Mouse (Mus musculus) neural tube, embryonic 13.5 days (tissue): ENCODE results near the gene Snrnp40. TPM values are rescaled to one million over a fixed set of nuclear protein-coding genes. Genes with fewer than 3 reads are reported as not detected.

ENCODE experiments used
- ATAC-seq: fragments of 200-750 bp; cut with Nextera tagmentation; 2 replicates; pipeline ENCODE4 v1.8.0; 2017; ENCODE audit warnings: low read depth, mild to moderate bottlenecking, moderate TSS enrichment, moderate library complexity
- H3K27ac ChIP-seq: fragments of 300-500 bp; sonication (generic); replicated peaks from 2 replicates; pipeline ENCODE4 v1.5.1; 2015; ENCODE audit warnings: moderate library complexity, mild to moderate bottlenecking, inconsistent platforms
- H3K27me3 ChIP-seq: fragments of 300-500 bp; sonication (generic); 2 replicates; pipeline ENCODE4 v1.6.1; 2015; ENCODE audit warnings: mild to moderate bottlenecking, inconsistent platforms
- H3K36me3 ChIP-seq: fragments of 300-500 bp; sonication (generic); 2 replicates; pipeline ENCODE4 v1.6.1; 2015; ENCODE audit warnings: mild to moderate bottlenecking, inconsistent platforms
- H3K4me1 ChIP-seq: fragments of 300-500 bp; sonication (generic); replicated peaks from 2 replicates; pipeline ENCODE4 v1.6.1; 2015; ENCODE audit warnings: inconsistent platforms
- H3K4me2 ChIP-seq: fragments of 300-500 bp; sonication (generic); 2 replicates; pipeline ENCODE4 v1.6.1; 2015; ENCODE audit warnings: inconsistent platforms, mild to moderate bottlenecking, moderate library complexity
- H3K4me3 ChIP-seq: fragments of 300-500 bp; sonication (generic); 2 replicates; pipeline ENCODE4 v1.5.1; 2015; ENCODE audit warnings: mild to moderate bottlenecking, inconsistent platforms
- H3K9ac ChIP-seq: fragments of 300-500 bp; sonication (generic); 2 replicates; pipeline ENCODE4 v1.6.1; 2015; ENCODE audit warnings: moderate library complexity, mild to moderate bottlenecking, inconsistent platforms
- H3K9me3 ChIP-seq: fragments of 300-500 bp; sonication (generic); 2 replicates; pipeline ENCODE4 v1.6.1; 2016; ENCODE audit warnings: inconsistent platforms
- WGBS: fragments of 180-500 bp; shearing (Covaris S2); methylation state at CpG from one replicate; pipeline ENCODE4 v1.1.7; 2015; 5-methylcytosine and 5-hydroxymethylcytosine counted together
- polyA plus RNA-seq: library from polyadenylated mRNA; unstranded; fragments of >200 nt; fragmentation: Nextera tagmentation; extraction: Ambion mirVana; gene quantifications from 2 replicates; pipeline ENCODE4 v1.2.1, GENCODE M21; 2015

Gene Snrnp40
- polyA plus RNA-seq: 107 and 112 TPM in 2 replicates

- H3K9me3 ChIP-seq: no peaks in the 10 kb centered on the region
- peak within 1 kb of the TSS; percentile 82 for H3K27ac ChIP-seq
- peak; percentile 99 for ATAC-seq
- H3K4me3 ChIP-seq: peak within 1 kb of the TSS; percentile 74
- peak within 1 kb of the TSS; percentile 77 for H3K4me2 ChIP-seq
- WGBS: under 1% methylated on average over 49 of the region's 49 CpGs
- H3K9ac ChIP-seq: peak within 1 kb of the TSS; percentile 86
- no peaks in the 10 kb centered on the region for H3K27me3 ChIP-seq
- peaks cover 29% of the 10 kb centered on the region for H3K4me1 ChIP-seq
- peaks cover 32% of the 10 kb centered on the region for H3K36me3 ChIP-seq
These were observed at the start of gene Snrnp40, which contains the start of gene Zcchc17 for GRCm38 (mm10) chr4:130359486-130360237. Gene Snrnp40 (plus strand): TSS chr4:130360132. Gene Zcchc17 (minus strand): TSS chr4:130359943.

- Histone ChIP-seq H3K36me3 (peaks cover 44% of the 10 kb centered on the region), H3K9me3 (no peaks in the 10 kb centered on the region), H3K27me3 (peaks cover 33% of the 10 kb centered on the region), H3K4me1 (peaks cover 24% of the 10 kb centered on the region), H3K9ac (no peak overlapping the region), H3K4me2 (no peak overlapping the region), H3K27ac (no peak overlapping the region), H3K4me3 (no peak overlapping the region)
- 90% methylated on average over 3 of the region's 3 CpGs for WGBS
- ATAC-seq: no peak
These were observed 47.4 kb upstream of the Snrnp40 start for GRCm38 (mm10) chr4:130312526-130312925.

GRCm38 (mm10) chr4:130313552-130313951 lies 46.4 kb upstream of the Snrnp40 start:
- H3K4me3 ChIP-seq: no peak overlapping the region
- H3K36me3 ChIP-seq: peaks cover 54% of the 10 kb centered on the region
- ATAC-seq: no peak
- H3K9me3 ChIP-seq: no peaks in the 10 kb centered on the region
- no peak overlapping the region for H3K27ac ChIP-seq
- no peak overlapping the region for H3K4me2 ChIP-seq
- no peak overlapping the region for H3K9ac ChIP-seq
- H3K4me1 ChIP-seq: peaks cover 14% of the 10 kb centered on the region; the same call in 1 of the 2 replicates
- WGBS: 93% methylated on average over 4 of the region's 4 CpGs
- peaks cover 29% of the 10 kb centered on the region for H3K27me3 ChIP-seq

GRCm38 (mm10) chr4:130315771-130316527 lies 44.0 kb upstream of the Snrnp40 start:
- H3K4me2 ChIP-seq: no peak overlapping the region
- no peak overlapping the region for H3K9ac ChIP-seq
- no peaks in the 10 kb centered on the region for H3K9me3 ChIP-seq
- H3K27ac ChIP-seq: no peak overlapping the region
- WGBS: 78% methylated on average over 13 of the region's 13 CpGs
- peaks cover 6% of the 10 kb centered on the region for H3K27me3 ChIP-seq
- no peak overlapping the region for H3K4me3 ChIP-seq
- peaks cover 74% of the 10 kb centered on the region for H3K36me3 ChIP-seq
- ATAC-seq: no peak
- H3K4me1 ChIP-seq: no peaks in the 10 kb centered on the region

- H3K27me3 ChIP-seq: no peaks in the 10 kb centered on the region
- no peak for ATAC-seq
- 82% methylated on average over 10 of the region's 10 CpGs for WGBS
These were observed 43.2 kb upstream of the Snrnp40 start for GRCm38 (mm10) chr4:130316691-130317090.

GRCm38 (mm10) chr4:130318122-130318521 lies 41.8 kb upstream of the Snrnp40 start:
- Histone ChIP-seq H3K27ac (no peak overlapping the region), H3K4me1 (no peaks in the 10 kb centered on the region), H3K9ac (no peak overlapping the region), H3K36me3 (peaks cover 82% of the 10 kb centered on the region), H3K9me3 (no peaks in the 10 kb centered on the region), H3K27me3 (no peaks in the 10 kb centered on the region), H3K4me2 (no peak overlapping the region), H3K4me3 (no peak overlapping the region)
- WGBS: 67% methylated on average over 3 of the region's 3 CpGs
- ATAC-seq: no peak

More at GRCm38 (mm10) chr4:130316691-130317090, 43.2 kb upstream of the Snrnp40 start:
- Histone ChIP-seq H3K36me3 (peaks cover 76% of the 10 kb centered on the region), H3K27ac (no peak overlapping the region), H3K4me3 (no peak overlapping the region), H3K4me1 (no peaks in the 10 kb centered on the region), H3K9me3 (no peaks in the 10 kb centered on the region), H3K9ac (no peak overlapping the region), H3K4me2 (no peak overlapping the region)

GRCm38 (mm10) chr4:130319564-130319963 lies 40.4 kb upstream of the Snrnp40 start:
- no peak for ATAC-seq
- no peak overlapping the region for H3K9ac ChIP-seq
- H3K4me3 ChIP-seq: no peak overlapping the region
- H3K27me3 ChIP-seq: no peaks in the 10 kb centered on the region
- H3K9me3 ChIP-seq: no peaks in the 10 kb centered on the region
- no peak overlapping the region for H3K27ac ChIP-seq
- H3K4me1 ChIP-seq: no peaks in the 10 kb centered on the region
- peaks cover 82% of the 10 kb centered on the region for H3K36me3 ChIP-seq
- H3K4me2 ChIP-seq: no peak overlapping the region
- whole genome bisulfite sequencing: 86% methylated on average over 7 of the region's 7 CpGs

- ATAC-seq: no peak
- no peaks in the 10 kb centered on the region for H3K4me1 ChIP-seq
- no peaks in the 10 kb centered on the region for H3K9me3 ChIP-seq
- no peak overlapping the region for H3K9ac ChIP-seq
- no peak overlapping the region for H3K27ac ChIP-seq
- H3K27me3 ChIP-seq: no peaks in the 10 kb centered on the region
- H3K4me3 ChIP-seq: no peak overlapping the region
- H3K36me3 ChIP-seq: peaks cover 83% of the 10 kb centered on the region
- H3K4me2 ChIP-seq: no peak overlapping the region
- 93% methylated on average over 7 of the region's 7 CpGs for WGBS
These were observed 38.3 kb upstream of the Snrnp40 start for GRCm38 (mm10) chr4:130321640-130322039.

- WGBS: 82% methylated on average over 7 of the region's 7 CpGs
- Histone ChIP-seq H3K9ac (no peak overlapping the region), H3K27ac (no peak overlapping the region), H3K9me3 (no peaks in the 10 kb centered on the region), H3K4me2 (no peak overlapping the region), H3K27me3 (no peaks in the 10 kb centered on the region), H3K4me1 (no peaks in the 10 kb centered on the region), H3K36me3 (peaks cover 87% of the 10 kb centered on the region), H3K4me3 (no peak overlapping the region)
- no peak for ATAC-seq
These were observed 37.4 kb upstream of the Snrnp40 start for GRCm38 (mm10) chr4:130322567-130322966.

GRCm38 (mm10) chr4:130323165-130323564 lies 36.8 kb upstream of the Snrnp40 start:
- H3K36me3 ChIP-seq: peaks cover 86% of the 10 kb centered on the region
- ATAC-seq: no peak
- H3K27me3 ChIP-seq: no peaks in the 10 kb centered on the region
- H3K4me2 ChIP-seq: no peak overlapping the region
- no peaks in the 10 kb centered on the region for H3K9me3 ChIP-seq
- no peak overlapping the region for H3K9ac ChIP-seq
- 88% methylated on average over 1 of the region's 1 CpGs for WGBS
- no peaks in the 10 kb centered on the region for H3K4me1 ChIP-seq
- no peak overlapping the region for H3K4me3 ChIP-seq
- H3K27ac ChIP-seq: no peak overlapping the region

GRCm38 (mm10) chr4:130323607-130324006 lies 36.3 kb upstream of the Snrnp40 start:
- Histone ChIP-seq H3K27ac (no peak overlapping the region), H3K4me3 (no peak overlapping the region), H3K27me3 (no peaks in the 10 kb centered on the region), H3K9ac (no peak overlapping the region), H3K36me3 (peaks cover 86% of the 10 kb centered on the region), H3K4me2 (no peak overlapping the region), H3K4me1 (no peaks in the 10 kb centered on the region), H3K9me3 (no peaks in the 10 kb centered on the region)
- ATAC-seq: no peak
- WGBS: 82% methylated on average over 5 of the region's 5 CpGs

GRCm38 (mm10) chr4:130325446-130325845 lies 34.5 kb upstream of the Snrnp40 start:
- H3K27me3 ChIP-seq: no peaks in the 10 kb centered on the region
- no peak overlapping the region for H3K9ac ChIP-seq

More at GRCm38 (mm10) chr4:130325446-130325845, 34.5 kb upstream of the Snrnp40 start:
- no peak overlapping the region for H3K4me3 ChIP-seq
- no peak overlapping the region for H3K4me2 ChIP-seq
- no peak overlapping the region for H3K27ac ChIP-seq
- no peaks in the 10 kb centered on the region for H3K4me1 ChIP-seq
- 95% methylated on average over 2 of the region's 2 CpGs for WGBS
- H3K9me3 ChIP-seq: no peaks in the 10 kb centered on the region
- peaks cover 82% of the 10 kb centered on the region for H3K36me3 ChIP-seq
- no peak for ATAC-seq
